Mouse (Mus musculus) mesoderm, embryonic 11.5 days (tissue): ENCODE results near the gene Cd300lg.
A peak's percentile ranks its signal among the peaks of the same experiment; 100 is the strongest.

Source experiments
- DNase-seq: peaks from one replicate; pipeline ENCODE4 v3.0.0-alpha.2; 2012; ENCODE audit warnings: low read depth, low spot score

Cd300lg gene

GRCm38 (mm10) chr11:102041350-102041949 lies at the start of gene Cd300lg:
TSS of gene Cd300lg (plus strand) at chr11:102041509.
- no peak for DNase-seq

DNA sequence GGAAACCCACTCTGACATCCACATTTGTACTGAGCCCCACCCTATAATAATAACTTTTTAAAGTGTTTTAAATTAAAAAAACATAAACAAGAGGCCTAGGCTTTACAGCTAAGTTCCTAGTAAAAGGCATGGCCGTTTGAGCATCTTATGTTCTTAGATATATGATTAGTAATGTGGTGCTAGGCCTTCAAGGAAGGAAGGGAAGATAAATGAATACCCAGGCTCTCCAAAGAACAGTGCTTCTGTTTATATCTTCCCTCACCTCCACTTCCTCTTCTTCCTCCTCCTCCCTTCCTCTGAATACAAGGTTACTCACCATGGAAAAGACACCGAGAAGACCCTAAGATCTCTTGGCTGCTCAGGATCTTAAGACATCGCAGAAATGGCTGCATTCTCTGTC lies 49.5 kb upstream of the Cd300lg start:
- no peak for DNase-seq

- no peak for DNase-seq
Measured at GRCm38 (mm10) chr11:101992411-101992810, 48.9 kb upstream of the Cd300lg start.

GRCm38 (mm10) chr11:101994100-101994499 lies 47.2 kb upstream of the Cd300lg start:
- DNase-seq = no peak

GRCm38 (mm10) chr11:101995938-101996337 lies 45.4 kb upstream of the Cd300lg start:
- no peak for DNase-seq

GRCm38 (mm10) chr11:101998258-101998657 lies 43.1 kb upstream of the Cd300lg start:
- no peak for DNase-seq

- DNase-seq = peak; percentile 42
Measured at GRCm38 (mm10) chr11:101999466-101999865, 41.8 kb upstream of the Cd300lg start.

DNA sequence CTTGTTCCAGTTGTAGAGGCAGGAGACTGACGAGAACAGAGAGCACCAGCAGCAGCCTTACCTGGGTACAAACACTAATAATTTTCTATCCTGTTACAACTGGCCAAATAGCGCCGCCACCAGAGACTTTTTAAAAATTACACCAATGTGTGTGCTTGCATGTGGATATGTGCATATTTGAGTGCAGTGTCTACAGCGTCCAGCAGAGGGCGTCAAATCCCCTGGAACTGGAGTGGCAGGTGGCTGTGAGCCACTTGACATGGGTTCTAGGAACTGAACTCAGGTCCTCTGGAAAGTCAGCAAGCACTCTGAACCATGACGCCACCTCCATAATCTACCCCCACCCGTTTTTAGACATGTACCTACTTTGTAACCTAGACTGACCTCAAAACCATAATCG lies 37.1 kb upstream of the Cd300lg start:
- no peak for DNase-seq

- DNase-seq = no peak
Measured at GRCm38 (mm10) chr11:102006271-102006670, 35.0 kb upstream of the Cd300lg start.

- DNase-seq = no peak
Measured at GRCm38 (mm10) chr11:102006688-102007087, 34.6 kb upstream of the Cd300lg start.

- DNase-seq = no peak
Measured at GRCm38 (mm10) chr11:102008372-102008771, 32.9 kb upstream of the Cd300lg start.

- DNase-seq = no peak
Measured at GRCm38 (mm10) chr11:102008954-102009637, 32.2 kb upstream of the Cd300lg start.

- DNase-seq = peak; percentile 17
Measured at GRCm38 (mm10) chr11:102010140-102010539, 31.2 kb upstream of the Cd300lg start.

DNA sequence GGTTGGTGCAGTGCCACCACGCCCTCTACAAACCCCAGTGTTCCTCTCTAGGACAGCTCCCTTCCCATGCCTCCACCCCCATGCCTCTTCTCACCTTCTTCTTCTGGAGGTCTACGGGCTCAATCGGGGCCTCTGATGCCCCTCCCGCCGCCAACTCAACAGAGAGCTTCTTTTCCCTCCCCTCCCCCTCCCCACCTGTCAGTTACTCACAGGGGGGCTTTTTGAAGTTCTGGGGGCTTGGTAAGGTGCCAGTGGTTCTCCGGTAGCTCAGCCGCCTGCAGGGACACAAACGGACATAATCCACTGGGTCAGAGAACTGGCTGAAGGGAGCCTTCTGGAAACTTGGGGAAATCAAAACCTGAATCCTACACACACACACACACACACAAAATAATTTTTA lies 29.8 kb upstream of the Cd300lg start:
- DNase-seq = no peak

GRCm38 (mm10) chr11:102013201-102013600 lies 28.1 kb upstream of the Cd300lg start:
- DNase-seq = no peak

DNA sequence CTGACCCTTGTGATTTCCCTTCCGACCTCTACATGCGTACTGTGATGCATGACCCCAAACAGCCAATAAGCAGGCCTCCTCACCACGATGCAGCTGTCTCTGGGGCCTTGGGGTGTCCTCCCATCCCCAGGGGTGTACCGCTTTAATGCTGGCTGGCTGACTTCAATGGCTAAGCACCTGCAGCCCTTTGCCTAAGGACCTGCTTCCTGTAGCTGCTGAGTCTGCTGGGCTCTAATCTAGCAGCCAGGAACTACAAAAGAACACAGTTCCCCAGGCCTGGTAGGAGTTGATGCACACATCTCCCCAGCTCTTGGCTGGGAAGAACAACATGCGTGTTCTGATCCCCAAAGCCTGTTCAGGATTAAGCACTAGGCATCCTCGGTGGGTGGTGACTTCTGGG lies 25.8 kb upstream of the Cd300lg start:
- no peak for DNase-seq

DNA sequence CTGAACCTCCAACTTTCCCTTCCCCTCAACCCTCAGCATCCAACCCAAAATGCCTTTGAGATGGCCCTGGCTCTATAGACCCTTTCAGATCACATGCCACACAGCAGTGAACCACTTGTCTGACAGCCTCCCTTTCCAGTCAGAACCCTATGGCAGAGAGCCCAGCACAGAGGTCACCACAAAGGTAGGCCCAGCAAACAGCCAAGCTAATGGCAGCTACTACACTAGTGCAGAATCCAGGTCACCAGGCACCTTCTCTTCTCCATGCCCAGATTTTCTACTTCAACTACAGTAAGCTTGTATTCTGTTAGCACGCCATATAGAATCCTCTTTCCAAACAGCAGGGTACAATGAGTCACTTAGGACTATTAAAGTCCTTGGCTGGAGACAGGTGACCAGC lies 25.2 kb upstream of the Cd300lg start:
- DNase-seq = no peak

DNA sequence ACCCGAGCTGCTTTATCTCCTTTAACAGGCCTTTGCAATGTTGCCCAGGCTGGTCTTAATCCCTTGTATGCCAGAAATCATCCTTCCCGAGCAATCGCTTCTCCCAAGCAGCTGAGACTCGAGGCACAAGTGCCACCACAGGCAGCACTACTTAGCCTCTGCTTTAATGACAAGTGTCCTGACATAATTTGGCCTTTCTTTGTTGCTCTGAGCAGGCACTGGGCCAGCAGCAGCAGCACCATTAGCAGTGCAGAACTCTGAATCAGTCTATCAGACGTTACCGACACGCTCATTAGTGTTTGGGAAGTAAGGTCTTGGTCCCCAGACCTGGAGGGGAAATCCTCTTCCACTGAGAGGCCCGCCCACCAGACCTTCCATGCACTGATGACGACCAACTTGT lies 21.6 kb upstream of the Cd300lg start:
- DNase-seq = no peak

DNA sequence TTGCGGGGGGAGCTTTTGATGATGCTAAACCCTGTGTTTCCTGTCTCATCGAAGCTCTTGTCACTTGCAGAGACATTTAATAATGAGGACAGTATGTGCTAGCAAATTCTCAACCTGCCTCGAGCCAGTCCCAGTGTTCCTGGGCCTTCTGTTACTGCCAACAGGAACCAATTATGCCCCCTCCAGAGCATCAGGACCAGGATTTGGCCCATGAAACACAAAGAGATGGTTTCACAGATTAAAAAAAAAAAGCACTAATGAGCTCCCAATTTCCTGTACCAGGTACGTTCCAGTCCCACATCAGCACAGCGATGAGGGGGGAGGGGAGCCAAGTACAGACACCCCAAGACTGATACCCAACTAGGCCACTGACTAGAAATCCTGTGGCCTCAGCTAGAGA lies 20.1 kb upstream of the Cd300lg start:
- DNase-seq = no peak

DNA sequence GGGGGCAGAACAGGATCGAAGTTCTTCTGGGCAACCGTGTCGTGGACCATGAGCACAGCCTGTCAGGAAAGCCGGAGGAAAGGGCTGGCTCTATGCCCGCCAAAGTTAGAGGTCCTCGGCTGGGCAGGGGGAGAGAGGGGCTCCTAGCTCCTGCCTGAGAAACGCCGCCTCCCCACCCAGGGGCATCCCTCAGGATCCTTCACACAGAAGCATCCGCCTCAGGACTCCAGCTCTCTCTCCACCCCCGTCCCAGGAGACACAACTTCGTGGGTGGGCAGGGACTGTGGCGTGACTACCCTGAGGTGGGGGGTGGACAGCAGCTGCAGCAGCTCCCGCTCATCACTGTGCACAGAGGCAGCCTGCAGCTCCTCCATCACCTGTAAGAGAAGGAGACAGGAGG lies 17.9 kb upstream of the Cd300lg start:
- no peak for DNase-seq

DNA sequence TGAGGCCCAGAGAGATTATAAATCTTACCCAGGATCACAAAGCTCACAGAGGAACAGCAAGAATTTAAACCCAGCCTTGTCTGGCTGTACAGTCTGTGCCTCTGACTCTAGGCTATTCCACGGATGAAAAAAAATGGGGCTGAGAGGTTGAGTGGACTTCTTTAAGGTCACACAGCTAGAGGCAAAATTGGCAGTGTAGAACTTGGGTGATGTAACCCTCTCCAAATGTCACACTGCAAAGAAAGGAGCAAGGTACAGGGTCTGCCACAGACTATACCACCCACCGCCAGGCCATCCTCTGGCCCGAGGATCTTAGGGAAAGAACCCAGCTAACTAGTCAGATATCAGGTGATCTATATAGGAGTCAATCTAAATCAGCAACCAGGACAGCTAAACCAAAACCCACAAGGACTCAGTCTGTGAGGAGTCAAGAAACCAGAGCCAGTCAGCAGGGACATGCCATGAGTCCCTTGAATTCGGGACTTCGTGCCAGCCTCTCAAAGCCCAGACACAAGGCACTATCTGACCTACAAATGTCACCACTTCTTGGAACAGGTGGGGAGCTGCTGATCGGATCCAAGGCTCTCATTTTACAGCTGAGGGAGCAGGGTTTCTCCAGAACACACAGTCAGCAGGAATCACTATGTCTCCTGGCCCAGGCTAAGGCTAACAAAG lies 17.1 kb upstream of the Cd300lg start:
- DNase-seq = no peak

DNA sequence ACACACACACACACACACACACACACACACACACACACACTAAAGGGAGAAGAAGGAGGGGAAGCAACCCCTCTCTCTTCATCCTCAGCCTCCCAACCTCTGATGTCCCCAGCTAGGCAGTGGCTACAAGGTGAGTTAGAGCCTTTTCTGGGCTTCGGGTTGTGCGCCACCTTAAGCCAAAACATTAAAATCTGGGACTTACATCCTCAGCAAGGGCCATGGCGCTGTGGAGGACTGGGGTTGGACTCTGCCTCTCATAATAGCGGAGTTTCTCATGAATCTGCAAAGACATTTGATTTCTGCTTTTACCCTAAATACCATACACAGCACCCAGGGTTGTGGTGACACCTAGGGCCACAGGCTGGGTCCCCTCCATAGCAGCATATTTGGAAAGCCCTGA lies 16.4 kb upstream of the Cd300lg start:
- DNase-seq = no peak

DNA sequence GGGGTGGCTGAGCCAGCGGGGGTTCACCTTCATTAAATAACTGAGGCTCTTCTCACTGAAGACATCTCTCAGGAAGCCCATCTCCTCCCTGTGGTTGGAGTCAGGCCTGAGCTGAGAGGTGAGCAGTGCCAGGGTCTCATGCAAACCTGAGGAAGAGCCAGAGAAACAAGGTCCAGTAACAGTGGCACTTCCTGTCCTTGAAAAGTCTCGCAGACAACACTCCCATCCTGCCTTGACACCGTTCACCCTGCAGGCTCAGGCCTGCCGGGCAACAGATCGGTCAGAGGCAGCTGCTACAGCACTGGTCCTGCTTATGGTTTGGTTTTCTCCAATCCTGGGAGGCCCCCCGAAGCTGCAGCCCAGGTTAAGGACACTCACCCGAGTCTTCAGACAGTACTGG lies 16.0 kb upstream of the Cd300lg start:
- DNase-seq = no peak
